In genomic region chr11:65475821-65476540, GRCm38 (mm10) we compare ENCODE assay signal across 9 mouse cellular contexts.
DNase-seq lines count a peak whose midpoint lies in the region; ATAC-seq and TF ChIP-seq lines count a peak whose summit lies in the region.
"Had no signal": no experiment of that assay in that cellular context is flagged by ENCODE, and none has a peak within 500 bp of the region (broad histone marks: within the 10 kb centered on the region; RNA-seq: fewer than 3 reads in every experiment).

No protein-coding gene starts in this region.

- no peak overlapping the region for H3K27ac ChIP-seq in left cerebral cortex, adult 2 months

- no peak overlapping the region for H3K4me3 ChIP-seq in left cerebral cortex, adult 2 months

- no peak for TF ChIP-seq CTCF in left cerebral cortex, adult 2 months (IDR thresholded peaks at IDR 0.05)

- intact Hi-C loops in left cerebral cortex, postnatal 4 days (cut with DNase I), result no loop called here
- intact Hi-C loops in left cerebral cortex, adult 2 months (cut with DNase I), result no loop called here

- ATAC-seq in granulocyte monocyte progenitor cell, adult 5-6 weeks (replicated peaks; ENCODE audit: poor library complexity, severe bottlenecking), result no peak
- ATAC-seq: activated CD4-positive, CD25-positive, alpha-beta regulatory T cell, adult 4 months had no signal

- peak; percentile 44 for DNase-seq in adrenal gland, adult 2 months
- no peak for DNase-seq in adrenal gland, adult 18-20 months (ENCODE audit: low spot score in 2 of 2)
- peak; percentile 82 for DNase-seq in left cerebral cortex, postnatal 4 days
- DNase-seq in left cerebral cortex, adult 2 months (ENCODE audit: extremely low spot score in 1 of 2, low spot score in 2 of 2), result no peak
- peak; percentile 49 for DNase-seq in cerebellum, adult 8-10 months
- peak; percentile 30 for DNase-seq in lung, postnatal 36 days
- no peak for DNase-seq in spleen, postnatal 10 days (ENCODE audit: low spot score in 2 of 2)

Comparison
In these comparisons a context has a peak if more than half of its experiments do, and no peak if none do; other contexts are left out.
1. DNase-seq: peak in adrenal gland, adult 2 months (single experiment), left cerebral cortex, postnatal 4 days (single experiment), cerebellum, adult 8-10 months (single experiment) and lung, postnatal 36 days (single experiment); none in adrenal gland, adult 18-20 months (0 of 2), left cerebral cortex, adult 2 months (0 of 2) and spleen, postnatal 10 days (0 of 2).